Mouse (Mus musculus): ENCODE measurements around the gene Kansl1l. TPM values are rescaled to one million over a fixed set of nuclear protein-coding genes. Genes with fewer than 3 reads are reported as not detected.

Gene Kansl1l
- 0.14 TPM in 1 of 2 replicates, not detected in the other for polyA plus RNA-seq (2012)

DNA sequence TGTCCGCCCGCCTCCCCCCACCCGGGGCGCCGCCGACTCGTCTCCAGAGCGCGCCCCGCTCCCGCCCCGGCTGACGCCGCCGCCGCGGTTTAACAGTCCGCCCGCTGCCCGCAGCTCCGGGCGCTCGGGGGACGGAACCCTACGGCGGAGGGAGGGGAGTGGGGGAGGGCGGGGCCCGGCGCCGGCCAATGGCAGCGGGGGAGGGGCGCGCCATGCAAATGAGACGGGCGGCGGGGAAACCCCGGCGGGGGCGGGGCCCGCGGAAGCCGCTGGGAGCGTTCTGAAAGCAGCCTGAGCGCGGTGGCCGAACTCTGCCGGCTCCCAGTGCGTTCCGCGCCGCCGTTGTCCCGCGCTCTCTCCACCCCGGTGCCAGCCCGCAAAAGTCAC, at the start of gene Kansl1l:
Gene Kansl1l, minus strand, starts transcription at position 110 of the 387 bp plus-strand sequence.
- Histone ChIP-seq H3K36me3 (ENCODE audit: control insufficient read depth) (no peaks in the 10 kb centered on the region), H3K27me3 (ENCODE audit: control insufficient read depth) (peaks cover 3% of the 10 kb centered on the region), H3K4me3 (replicated peaks) (peak within 1 kb of the TSS; percentile 93), H3K9me3 (ENCODE audit: control insufficient read depth, low read length) (no peaks in the 10 kb centered on the region), H3K4me1 (ENCODE audit: control insufficient read depth) (peaks cover 32% of the 10 kb centered on the region)
- no peak for TF ChIP-seq GATA1 (IDR thresholded peaks at IDR 0.05; ENCODE audit: low read length)
- TF ChIP-seq TAL1 (IDR thresholded peaks at IDR 0.05; ENCODE audit: low read length) = no peak

DNA sequence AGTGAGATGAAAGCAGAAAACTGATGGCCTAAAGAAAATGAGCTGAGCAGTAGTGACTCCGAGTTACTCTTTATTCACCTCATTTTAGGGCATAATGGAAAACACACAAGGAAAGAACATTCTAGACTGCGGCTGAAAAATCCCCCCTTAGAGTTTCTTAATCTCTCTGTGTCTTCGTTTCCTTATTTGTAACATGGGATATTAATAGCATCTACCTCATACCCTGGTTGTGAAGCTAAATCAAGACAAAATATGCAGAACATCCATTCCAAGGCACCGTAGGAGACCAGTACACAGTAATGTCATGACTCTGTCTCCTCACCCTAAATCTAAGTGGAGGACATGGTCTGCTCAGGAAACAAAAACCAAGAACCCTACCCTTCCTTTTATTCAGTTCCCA, 48.3 kb upstream of the Kansl1l start:
- no peak for TF ChIP-seq GATA1 (IDR thresholded peaks at IDR 0.05; ENCODE audit: low read length)
- no peak for TF ChIP-seq TAL1 (IDR thresholded peaks at IDR 0.05; ENCODE audit: low read length)
- H3K4me1 ChIP-seq (ENCODE audit: control insufficient read depth) = peaks cover 38% of the 10 kb centered on the region
- no peaks in the 10 kb centered on the region for H3K9me3 ChIP-seq (ENCODE audit: control insufficient read depth, low read length)
- H3K27me3 ChIP-seq (ENCODE audit: control insufficient read depth) = no peaks in the 10 kb centered on the region
- no peaks in the 10 kb centered on the region for H3K36me3 ChIP-seq (ENCODE audit: control insufficient read depth)
- no peak overlapping the region for H3K4me3 ChIP-seq (replicated peaks)

DNA sequence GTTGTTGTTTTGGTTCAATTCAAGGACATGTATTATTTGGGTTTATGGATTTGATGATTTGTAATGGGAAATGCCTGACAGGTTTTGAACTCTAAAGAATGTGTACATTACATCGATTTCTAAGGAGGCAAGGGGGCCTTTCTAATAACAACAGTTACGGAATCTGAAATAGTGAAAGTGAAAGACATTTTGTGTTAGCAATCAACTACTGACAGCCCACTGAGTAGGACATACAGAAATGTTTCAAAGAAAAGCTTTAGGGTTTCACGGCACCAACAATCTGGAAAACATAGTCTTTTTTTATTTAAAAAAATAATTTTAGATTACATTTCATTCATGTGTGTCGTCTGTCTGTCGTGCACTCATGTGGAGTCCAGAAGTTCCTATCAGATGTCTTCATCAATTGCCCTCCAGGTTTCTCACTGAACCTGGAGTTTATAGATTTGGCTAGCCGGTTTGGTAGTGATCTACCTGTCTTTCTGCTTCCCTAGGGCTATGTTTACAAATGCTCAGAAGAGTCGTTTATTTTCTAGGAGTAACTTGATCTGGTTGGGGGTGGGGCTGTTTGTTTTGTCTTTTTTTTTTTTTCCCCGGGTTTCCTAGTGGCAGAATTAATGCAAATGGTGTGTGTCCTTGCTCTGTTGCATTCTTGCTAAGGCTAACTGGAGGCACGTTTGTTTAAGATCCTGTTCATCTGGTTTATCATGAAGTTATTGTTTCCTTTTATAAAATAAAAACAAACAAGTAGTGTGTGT, 46.6 kb upstream of the Kansl1l start:
- peak overlapping the region; percentile 94 for H3K4me3 ChIP-seq (replicated peaks)
- H3K9me3 ChIP-seq (ENCODE audit: control insufficient read depth, low read length) = no peaks in the 10 kb centered on the region
- peaks cover 2% of the 10 kb centered on the region for H3K36me3 ChIP-seq (ENCODE audit: control insufficient read depth)
- H3K27me3 ChIP-seq (ENCODE audit: control insufficient read depth) = no peaks in the 10 kb centered on the region
- TF ChIP-seq GATA1 (IDR thresholded peaks at IDR 0.05; ENCODE audit: low read length) (no peak), TAL1 (IDR thresholded peaks at IDR 0.05; ENCODE audit: low read length) (no peak)
- H3K4me1 ChIP-seq (ENCODE audit: control insufficient read depth) = peaks cover 38% of the 10 kb centered on the region

DNA sequence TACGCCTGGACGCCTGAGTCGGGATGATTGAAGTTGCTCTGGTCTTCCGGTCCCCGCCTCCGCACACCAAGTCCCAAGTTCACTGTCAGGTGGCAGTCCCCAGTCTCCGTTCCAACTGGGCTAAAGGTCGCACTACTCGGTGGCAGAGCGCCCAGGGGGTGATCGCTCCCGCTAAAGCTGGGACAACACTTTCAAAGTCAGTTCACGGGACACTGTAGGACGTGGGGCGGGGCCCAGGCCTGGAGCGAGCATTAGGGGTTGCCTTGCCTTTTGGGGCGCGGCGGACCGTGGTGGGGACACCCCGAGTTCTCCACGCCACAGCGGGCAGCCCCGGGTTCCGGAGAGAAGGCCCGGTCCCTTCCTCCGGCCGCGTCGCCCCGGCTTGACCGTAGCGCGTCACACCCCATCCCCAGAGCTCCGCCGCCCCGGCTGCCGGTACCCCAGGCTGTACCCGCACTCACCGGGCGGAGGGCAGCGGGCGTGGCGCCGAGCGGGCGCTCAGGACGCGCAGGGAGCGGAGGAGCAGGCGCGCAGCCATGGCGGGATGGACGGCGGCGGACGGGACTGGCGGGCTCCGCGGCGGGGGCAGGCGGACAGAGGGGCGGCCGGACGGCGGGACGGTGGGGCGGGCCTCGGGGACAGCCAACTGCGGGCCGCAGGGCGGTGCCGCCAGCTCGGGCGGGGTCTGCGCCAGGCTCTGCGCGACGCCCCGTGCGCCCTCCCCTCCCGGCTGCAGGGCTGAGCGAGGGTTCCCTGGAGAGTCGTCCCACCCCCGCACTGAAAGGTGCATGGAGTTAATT, 45.5 kb upstream of the Kansl1l start, which contains the start of gene Acadl:
Gene Acadl, minus strand, starts transcription at position 566 of the 800 bp plus-strand sequence.
- Histone ChIP-seq H3K27me3 (ENCODE audit: control insufficient read depth) (no peaks in the 10 kb centered on the region), H3K9me3 (ENCODE audit: control insufficient read depth, low read length) (no peaks in the 10 kb centered on the region), H3K4me1 (ENCODE audit: control insufficient read depth) (peaks cover 32% of the 10 kb centered on the region), H3K36me3 (ENCODE audit: control insufficient read depth) (peaks cover 4% of the 10 kb centered on the region), H3K4me3 (replicated peaks) (peak within 1 kb of the TSS; percentile 94)
- TF ChIP-seq GATA1 (IDR thresholded peaks at IDR 0.05; ENCODE audit: low read length) (no peak), TAL1 (IDR thresholded peaks at IDR 0.05; ENCODE audit: low read length) (no peak)

DNA sequence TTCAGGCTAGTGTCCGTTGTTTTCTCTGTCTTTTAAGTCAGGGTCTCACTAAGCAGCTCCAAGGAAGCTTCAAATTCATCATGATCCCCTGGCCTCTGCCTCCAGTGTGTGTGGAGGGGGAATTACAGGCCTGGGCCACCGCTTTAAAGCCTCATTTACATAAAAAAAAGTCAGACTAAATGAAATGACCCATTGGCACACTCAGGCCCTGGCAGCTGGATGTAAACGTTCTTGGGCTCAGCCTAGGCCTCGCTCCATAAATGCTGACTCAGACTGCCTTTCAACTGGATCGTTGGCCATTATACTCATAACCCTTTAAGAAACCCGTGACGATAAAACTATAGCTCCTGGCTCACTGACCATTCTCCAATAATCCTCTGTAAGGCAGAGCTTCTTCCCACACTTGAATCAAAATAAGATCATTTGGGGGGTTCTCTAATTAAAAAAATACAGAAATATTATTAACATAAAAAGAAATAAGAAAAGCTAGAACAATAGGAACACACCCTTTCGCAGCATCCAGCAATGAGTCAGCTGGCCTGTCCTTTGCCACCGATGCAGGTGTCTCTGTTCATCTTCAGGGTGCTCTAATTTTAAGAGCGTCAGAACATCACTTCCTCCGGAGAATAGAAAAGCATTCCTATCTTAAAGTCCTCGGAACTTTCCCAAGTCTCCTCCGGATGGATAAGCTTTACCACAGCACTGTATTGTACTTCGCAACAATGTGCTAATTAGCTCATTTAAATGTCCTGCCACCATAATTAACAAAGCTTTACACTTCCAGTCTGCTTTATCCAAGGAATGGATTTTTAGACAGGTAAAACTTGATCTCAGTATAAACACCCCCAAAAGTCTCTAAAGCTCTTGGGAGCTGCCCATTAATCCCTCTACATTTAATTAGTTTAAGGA, 44.7 kb upstream of the Kansl1l start:
- Histone ChIP-seq H3K4me1 (ENCODE audit: control insufficient read depth) (peaks cover 26% of the 10 kb centered on the region), H3K36me3 (ENCODE audit: control insufficient read depth) (peaks cover 9% of the 10 kb centered on the region), H3K27me3 (ENCODE audit: control insufficient read depth) (no peaks in the 10 kb centered on the region), H3K4me3 (replicated peaks) (peak overlapping the region; percentile 94), H3K9me3 (ENCODE audit: control insufficient read depth, low read length) (no peaks in the 10 kb centered on the region)
- TF ChIP-seq GATA1 (IDR thresholded peaks at IDR 0.05; ENCODE audit: low read length) (no peak), TAL1 (IDR thresholded peaks at IDR 0.05; ENCODE audit: low read length) (no peak)

DNA sequence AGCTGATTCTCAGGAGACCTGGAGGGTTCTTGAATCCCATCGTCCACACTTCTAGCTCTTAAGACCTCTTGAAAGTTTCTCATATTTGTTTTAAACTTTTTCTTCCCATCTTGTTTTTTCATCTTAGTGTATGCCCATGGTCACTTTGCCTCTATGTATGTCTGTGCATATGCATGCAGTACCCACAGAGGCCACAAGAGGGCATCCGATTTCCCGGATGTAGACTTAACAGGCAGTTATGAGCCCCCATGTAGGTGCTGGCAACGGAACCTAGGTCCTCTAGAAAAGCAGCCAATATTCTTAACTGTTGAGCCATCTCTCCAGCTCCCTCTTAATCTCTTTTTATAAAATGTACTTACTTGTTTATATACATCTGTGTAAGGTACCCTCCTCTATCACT, 30.1 kb upstream of the Kansl1l start:
- Histone ChIP-seq H3K36me3 (ENCODE audit: control insufficient read depth) (peaks cover 63% of the 10 kb centered on the region), H3K4me3 (replicated peaks) (no peak overlapping the region), H3K9me3 (ENCODE audit: control insufficient read depth, low read length) (no peaks in the 10 kb centered on the region), H3K27me3 (ENCODE audit: control insufficient read depth) (no peaks in the 10 kb centered on the region), H3K4me1 (ENCODE audit: control insufficient read depth) (no peaks in the 10 kb centered on the region; the same call in 1 of the 2 replicates)
- TF ChIP-seq GATA1 (IDR thresholded peaks at IDR 0.05; ENCODE audit: low read length) = no peak
- TF ChIP-seq TAL1 (IDR thresholded peaks at IDR 0.05; ENCODE audit: low read length) = no peak

DNA sequence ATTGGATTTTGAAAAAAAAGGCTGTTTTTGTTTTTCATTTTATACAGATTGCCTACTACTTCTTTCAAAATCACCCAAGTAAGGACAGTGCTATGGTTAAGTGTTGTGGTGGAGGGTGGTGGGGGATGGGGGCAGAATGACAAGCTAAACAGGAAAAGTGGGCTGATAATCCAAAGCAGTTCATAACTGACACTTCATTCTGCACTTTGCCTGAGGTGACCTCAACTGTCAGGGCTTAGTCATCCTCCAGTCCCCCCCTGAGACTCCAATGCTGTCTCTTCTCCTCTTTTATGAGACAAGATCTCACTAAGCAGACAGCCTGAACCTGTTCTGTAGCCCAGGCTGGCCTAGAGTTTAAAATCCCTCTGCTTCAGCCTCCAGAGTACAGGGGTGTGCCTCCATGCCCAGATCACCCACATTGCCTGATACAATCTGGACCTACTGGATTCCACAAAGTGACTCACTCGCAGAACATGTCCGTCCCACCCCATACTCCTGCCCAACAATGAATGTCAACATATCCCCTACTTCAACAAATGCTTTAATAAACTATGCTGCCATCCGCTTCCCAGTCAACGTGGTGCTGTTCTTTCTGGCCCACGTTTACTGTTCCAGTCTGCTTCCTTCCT, 28.4 kb upstream of the Kansl1l start:
- TF ChIP-seq GATA1 (IDR thresholded peaks at IDR 0.05; ENCODE audit: low read length) = no peak
- TF ChIP-seq TAL1 (IDR thresholded peaks at IDR 0.05; ENCODE audit: low read length) = no peak
- Histone ChIP-seq H3K27me3 (ENCODE audit: control insufficient read depth) (no peaks in the 10 kb centered on the region), H3K4me3 (replicated peaks) (no peak overlapping the region), H3K36me3 (ENCODE audit: control insufficient read depth) (peaks cover 59% of the 10 kb centered on the region), H3K4me1 (ENCODE audit: control insufficient read depth) (no peaks in the 10 kb centered on the region; the same call in 1 of the 2 replicates), H3K9me3 (ENCODE audit: control insufficient read depth, low read length) (no peaks in the 10 kb centered on the region)

DNA sequence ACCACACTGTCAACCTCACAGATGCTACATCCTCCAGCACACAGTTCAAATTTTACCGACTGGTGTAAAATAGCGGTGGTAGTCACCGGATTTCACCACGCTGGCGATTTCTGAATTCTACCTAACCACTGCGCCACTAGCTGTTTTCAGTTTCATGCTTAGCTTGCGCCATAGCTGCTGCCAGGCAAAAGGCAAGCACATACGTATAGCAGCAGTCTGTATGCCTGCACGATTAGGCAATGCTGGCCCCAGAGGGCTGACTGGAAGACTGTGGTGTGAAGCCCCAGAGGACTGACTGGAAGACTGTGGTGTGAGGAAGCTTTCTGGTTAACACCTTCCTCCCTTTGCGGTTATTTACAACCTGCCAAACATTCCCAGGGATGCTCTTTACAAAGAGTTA, 24.6 kb upstream of the Kansl1l start:
- peaks cover 43% of the 10 kb centered on the region for H3K36me3 ChIP-seq (ENCODE audit: control insufficient read depth)

More for the DNA sequence above, 24.6 kb upstream of the Kansl1l start:
- TF ChIP-seq GATA1 (IDR thresholded peaks at IDR 0.05; ENCODE audit: low read length) (no peak), TAL1 (IDR thresholded peaks at IDR 0.05; ENCODE audit: low read length) (no peak)
- H3K4me1 ChIP-seq (ENCODE audit: control insufficient read depth) = no peaks in the 10 kb centered on the region; the same call in 1 of the 2 replicates
- no peaks in the 10 kb centered on the region for H3K9me3 ChIP-seq (ENCODE audit: control insufficient read depth, low read length)
- no peaks in the 10 kb centered on the region for H3K27me3 ChIP-seq (ENCODE audit: control insufficient read depth)
- H3K4me3 ChIP-seq (replicated peaks) = no peak overlapping the region

All from erythroblast, embryonic 14.5 days (primary cell).